Mouse (Mus musculus): ENCODE measurements at regions not wholly inside any gene's neighbourhood (a gene's known extent, or its start where the extent isn't known, plus 50 kb on each side); places are given as distances from the start of the nearest gene placed in this dataset.

DNA sequence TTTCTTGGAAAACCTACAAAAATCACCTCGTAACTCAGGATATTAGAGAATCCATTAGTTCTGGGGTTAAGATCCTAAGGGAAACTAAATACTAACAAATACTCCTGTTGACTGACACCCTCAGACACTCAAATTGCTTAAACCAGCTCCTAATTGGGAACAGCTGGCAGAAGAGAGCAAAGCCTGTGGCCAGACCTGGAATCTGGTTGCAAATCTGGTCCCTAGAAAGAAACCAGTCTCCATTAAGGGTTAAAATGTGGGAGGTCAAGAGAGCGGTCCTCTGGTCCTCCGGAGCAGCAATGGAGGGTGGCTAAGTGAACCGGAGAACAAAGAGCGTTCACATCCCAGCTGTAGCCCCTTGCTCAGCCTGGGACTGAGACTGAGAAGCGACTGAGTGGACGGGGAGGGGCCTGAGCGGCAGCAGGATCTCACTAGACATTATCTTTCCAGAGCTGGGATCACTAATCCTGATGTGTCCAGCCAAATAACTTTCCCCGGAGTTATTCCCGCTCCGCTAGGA lies 51.4 kb upstream of the Ptgfrn start:
- Histone ChIP-seq H3K4me3 (replicated peaks) (no peak overlapping the region), H3K36me3 (no peaks in the 10 kb centered on the region), H3K27ac (peak overlapping the region; percentile 20; the same call in 1 of the 2 replicates), H3K4me1 (replicated peaks) (peaks cover 26% of the 10 kb centered on the region), H3K9ac (replicated peaks) (no peak overlapping the region), H3K27me3 (no peaks in the 10 kb centered on the region), H3K4me2 (replicated peaks) (peak overlapping the region; percentile 4), H3K9me3 (no peaks in the 10 kb centered on the region; the same call in 1 of the 2 replicates)
- WGBS = 17% methylated on average over 11 of the region's 11 CpGs
- ATAC-seq = peak; percentile 59

Data from midbrain, embryonic 13.5 days (tissue).